Mouse (Mus musculus) c-Kit-positive CD71-positive TER-119-negative erythroid progenitor cells, embryonic 14.5 days (primary cell): ENCODE measurements around the gene Slc31a1.

Experiments used
- DNase-seq: peaks from one replicate; pipeline ENCODE4 v3.0.0-alpha.2; 2013; ENCODE audit warnings: low read depth

Gene Slc31a1

GRCm38 (mm10) chr4:62364299-62364698, 3.8 kb downstream of the Slc31a1 start:
- DNase-seq: no peak

- no peak for DNase-seq
These were observed 5.8 kb downstream of the Slc31a1 start for GRCm38 (mm10) chr4:62366291-62366690.

- DNase-seq: no peak
These were observed 7.1 kb downstream of the Slc31a1 start for GRCm38 (mm10) chr4:62367586-62367985.

GRCm38 (mm10) chr4:62369091-62369490, 8.6 kb downstream of the Slc31a1 start:
- no peak for DNase-seq

GRCm38 (mm10) chr4:62372410-62372809, 11.9 kb downstream of the Slc31a1 start:
- no peak for DNase-seq

- DNase-seq: no peak
These were observed 12.4 kb downstream of the Slc31a1 start for GRCm38 (mm10) chr4:62372818-62373520.

- DNase-seq: no peak
These were observed 13.1 kb downstream of the Slc31a1 start for GRCm38 (mm10) chr4:62373668-62374067.

- no peak for DNase-seq
These were observed 13.8 kb downstream of the Slc31a1 start for GRCm38 (mm10) chr4:62374342-62374741.

GRCm38 (mm10) chr4:62376123-62376522, 15.6 kb downstream of the Slc31a1 start:
- DNase-seq: no peak

GRCm38 (mm10) chr4:62379724-62380381, 19.3 kb downstream of the Slc31a1 start:
- DNase-seq: no peak

- no peak for DNase-seq
These were observed 22.7 kb downstream of the Slc31a1 start for GRCm38 (mm10) chr4:62383207-62383606.

- no peak for DNase-seq
These were observed 23.2 kb downstream of the Slc31a1 start for GRCm38 (mm10) chr4:62383752-62384151.

GRCm38 (mm10) chr4:62384159-62384558, 23.6 kb downstream of the Slc31a1 start:
- DNase-seq: no peak

GRCm38 (mm10) chr4:62385439-62385838, 24.9 kb downstream of the Slc31a1 start:
- DNase-seq: no peak

GRCm38 (mm10) chr4:62389592-62390512, 29.3 kb downstream of the Slc31a1 start:
- DNase-seq: no peak

- DNase-seq: no peak
These were observed 31.4 kb downstream of the Slc31a1 start for GRCm38 (mm10) chr4:62391892-62392291.

GRCm38 (mm10) chr4:62393459-62393858, 32.9 kb downstream of the Slc31a1 start:
- DNase-seq: no peak

GRCm38 (mm10) chr4:62395806-62396205, 35.3 kb downstream of the Slc31a1 start:
- DNase-seq: no peak

GRCm38 (mm10) chr4:62397616-62398365, 37.3 kb downstream of the Slc31a1 start:
- no peak for DNase-seq

- no peak for DNase-seq
These were observed 38.4 kb downstream of the Slc31a1 start for GRCm38 (mm10) chr4:62398956-62399355.

GRCm38 (mm10) chr4:62406133-62406532, 45.6 kb downstream of the Slc31a1 start:
- no peak for DNase-seq
